ENCODE assay signal across 8 mouse cellular contexts in the genomic region with DNA sequence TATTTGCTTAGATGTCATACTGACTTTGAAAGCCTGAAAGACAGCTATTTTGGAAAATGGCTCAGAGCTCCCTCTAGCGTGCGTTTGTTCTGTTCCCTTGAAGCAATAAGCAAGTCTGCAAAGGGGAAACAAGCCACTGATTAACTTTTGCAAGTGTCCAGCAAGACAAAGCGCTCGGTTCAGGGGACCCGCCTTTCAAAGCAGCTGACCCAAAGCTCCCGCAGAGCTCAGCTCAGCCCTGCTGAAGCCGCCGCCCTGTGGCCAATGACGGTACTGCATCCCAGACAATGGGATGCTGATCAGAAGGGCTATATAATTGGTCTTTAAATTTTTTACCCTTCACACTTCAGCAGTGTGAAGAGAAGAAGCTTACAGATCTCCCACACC. TPM values are rescaled to one million over a fixed set of nuclear protein-coding genes. Genes with fewer than 3 reads are reported as not detected.
DNase-seq lines count a peak whose midpoint lies in the region; ATAC-seq lines count a peak whose summit lies in the region.

No protein-coding gene starts in this region.

- no peaks in the 10 kb centered on the region for H3K36me3 ChIP-seq in hindbrain, embryonic 11.5 days (ENCODE audit: control insufficient read depth, insufficient read depth, low read length)

- no peak overlapping the region for H3K4me2 ChIP-seq in hindbrain, embryonic 11.5 days (replicated peaks; ENCODE audit: low read depth, low read length)

- H3K27me3 ChIP-seq in hindbrain, embryonic 11.5 days (ENCODE audit: control insufficient read depth, insufficient read depth, low read length) = no peaks in the 10 kb centered on the region

- peak; percentile 86 for ATAC-seq in hindbrain, embryonic 11.5 days (ENCODE audit: low FRiP score)

- H3K4me3 ChIP-seq in hindbrain, embryonic 11.5 days (ENCODE audit: low read depth, low read length) = no peak overlapping the region

- no peak overlapping the region for H3K27ac ChIP-seq in hindbrain, embryonic 11.5 days (ENCODE audit: low read depth, low read length)

- no peaks in the 10 kb centered on the region for H3K4me1 ChIP-seq in hindbrain, embryonic 11.5 days (replicated peaks; ENCODE audit: control insufficient read depth, insufficient read depth, low read length)

- H3K9ac ChIP-seq in hindbrain, embryonic 11.5 days (ENCODE audit: low read depth, low read length) = no peak overlapping the region

- DNase-seq in Muller cell, postnatal 12 days (ENCODE audit: inconsistent ontology term) = peak; percentile 92
- peak; percentile 80 for DNase-seq in cerebellum, adult 11-12 months
- DNase-seq in forelimb bud, embryonic 11.5 days (ENCODE audit: low read depth, low spot score) = peak; percentile 92
- DNase-seq in hindbrain, embryonic 11.5 days (ENCODE audit: low spot score) = peak; percentile 96
- DNase-seq in layer of hippocampus, postnatal 10 days (ENCODE audit: low spot score in 2 of 2) = peak; percentile 83 to 85
- peak; percentile 93 for DNase-seq in lung, postnatal 25 days (ENCODE audit: low spot score)
- peak; percentile 74 to 85 for DNase-seq in right cerebral cortex, postnatal 10 days (ENCODE audit: low spot score in 2 of 2)
- peak; percentile 80 to 87 for DNase-seq in urinary bladder, postnatal 36 days (ENCODE audit: low spot score in 2 of 2)

- WGBS in hindbrain, embryonic 11.5 days = under 1% methylated on average over 9 of the region's 9 CpGs

- no peaks in the 10 kb centered on the region for H3K9me3 ChIP-seq in hindbrain, embryonic 11.5 days (ENCODE audit: control insufficient read depth, low read length)

RNA-seq across cellular contexts. Expression of a gene that starts 1.2 kb away (rescaled TPM):
- 0.09 and 0.13 TPM in 2 replicates for polyA plus RNA-seq in hindbrain, embryonic 11.5 days (2014; fragmentation: Nextera tagmentation; extraction: Ambion mirVana)
- under 1 TPM in 1 of 2 experiments, not detected in 1; 0.14 TPM for total RNA-seq in layer of hippocampus, postnatal 10 days (2021)

RNA-seq across cellular contexts. Expression of a gene that starts 11.9 kb away (rescaled TPM):
- 23.3 and 26.5 TPM in 2 replicates for polyA plus RNA-seq in hindbrain, embryonic 11.5 days (2014; fragmentation: Nextera tagmentation; extraction: Ambion mirVana)
- total RNA-seq in layer of hippocampus, postnatal 10 days (2021) = 10 to 100 TPM; 70.1 to 79.5 TPM

RNA-seq across cellular contexts. Expression of a gene that starts 48.2 kb away (rescaled TPM):
- polyA plus RNA-seq in hindbrain, embryonic 11.5 days (2014; fragmentation: Nextera tagmentation; extraction: Ambion mirVana) = 9.8 and 11.7 TPM in 2 replicates
- 100 to 1,000 TPM; 103 to 110 TPM for total RNA-seq in layer of hippocampus, postnatal 10 days (2021)

RNA-seq across cellular contexts. Expression of a gene that starts 53.3 kb away (rescaled TPM):
- polyA plus RNA-seq in hindbrain, embryonic 11.5 days (2014; fragmentation: Nextera tagmentation; extraction: Ambion mirVana) = 11.4 and 12.1 TPM in 2 replicates
- total RNA-seq in layer of hippocampus, postnatal 10 days (2021) = 100 to 1,000 TPM; 121 to 127 TPM

RNA-seq across cellular contexts. Expression of a gene that starts 56.1 kb away (rescaled TPM):
- polyA plus RNA-seq in hindbrain, embryonic 11.5 days (2014; fragmentation: Nextera tagmentation; extraction: Ambion mirVana) = not detected in 2 replicates
- not detected for total RNA-seq in layer of hippocampus, postnatal 10 days (2021)
